Mouse (Mus musculus): ENCODE measurements around the gene Popdc3. TPM values are rescaled to one million over a fixed set of nuclear protein-coding genes. Genes with fewer than 3 reads are reported as not detected.
A peak's percentile ranks its signal among the peaks of the same experiment; 100 is the strongest.
"Not testable (repeated sequence)": the region's sequence is repeated elsewhere in the genome, so short reads cannot be mapped to it uniquely, and the experiment has no call there.

The Popdc3 gene
- polyA plus RNA-seq, 1 experiment, result not detected

GRCm38 (mm10) chr10:45262126-45262525 is 84.2 kb downstream of the Popdc3 start:
- Histone ChIP-seq H3K4me1 (ENCODE audit: control insufficient read depth, insufficient read depth, low read length) (no peaks in the 10 kb centered on the region), H3K4me3 (ENCODE audit: insufficient read depth, low read length) (no peak overlapping the region), H3K27ac (ENCODE audit: insufficient read depth, low read depth, low read length) (no peak overlapping the region)
- TF ChIP-seq CTCF (IDR thresholded peaks at IDR 0.05; ENCODE audit: low read depth, low read length), result no peak

- TF ChIP-seq POLR2A (IDR thresholded peaks at IDR 0.05; ENCODE audit: borderline replicate concordance, low read depth, low read length), result no peak
- no peak for TF ChIP-seq CTCF (IDR thresholded peaks at IDR 0.05; ENCODE audit: low read depth, low read length)
- H3K27ac ChIP-seq (ENCODE audit: insufficient read depth, low read depth, low read length), result peak overlapping the region; percentile 17; the same call in 1 of the 2 replicates
- no peak overlapping the region for H3K4me3 ChIP-seq (ENCODE audit: insufficient read depth, low read length)
- peaks cover 6% of the 10 kb centered on the region for H3K4me1 ChIP-seq (ENCODE audit: control insufficient read depth, insufficient read depth, low read length)
Measured at GRCm38 (mm10) chr10:45276499-45276898, 98.6 kb downstream of the Popdc3 start.

DNA sequence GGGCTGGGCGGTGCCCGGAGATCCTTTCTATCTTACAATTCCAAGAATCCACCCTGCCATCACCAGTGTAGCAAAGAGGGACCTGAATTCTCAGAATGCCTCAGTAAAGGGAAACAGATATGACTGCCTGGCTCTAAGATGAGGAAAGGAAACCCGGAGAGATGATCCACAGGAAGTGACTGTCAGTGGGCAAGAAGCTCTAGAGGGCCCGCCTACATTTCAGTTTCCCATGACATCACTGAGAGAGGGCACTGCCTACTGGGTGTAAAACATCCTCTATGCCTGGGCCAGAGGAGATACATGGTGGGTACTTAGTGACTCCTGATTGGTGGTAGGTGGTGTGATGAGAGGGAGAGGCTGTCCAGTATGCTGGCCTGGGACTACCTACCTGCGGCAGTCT is 99.1 kb downstream of the Popdc3 start:
- Histone ChIP-seq H3K4me1 (ENCODE audit: control insufficient read depth, insufficient read depth, low read length) (peaks cover 6% of the 10 kb centered on the region), H3K4me3 (ENCODE audit: insufficient read depth, low read length) (no peak overlapping the region), H3K27ac (ENCODE audit: insufficient read depth, low read depth, low read length) (peak overlapping the region; percentile 17; the same call in 1 of the 2 replicates)
- TF ChIP-seq CTCF (IDR thresholded peaks at IDR 0.05; ENCODE audit: low read depth, low read length) (no peak), POLR2A (IDR thresholded peaks at IDR 0.05; ENCODE audit: borderline replicate concordance, low read depth, low read length) (no peak)

DNA sequence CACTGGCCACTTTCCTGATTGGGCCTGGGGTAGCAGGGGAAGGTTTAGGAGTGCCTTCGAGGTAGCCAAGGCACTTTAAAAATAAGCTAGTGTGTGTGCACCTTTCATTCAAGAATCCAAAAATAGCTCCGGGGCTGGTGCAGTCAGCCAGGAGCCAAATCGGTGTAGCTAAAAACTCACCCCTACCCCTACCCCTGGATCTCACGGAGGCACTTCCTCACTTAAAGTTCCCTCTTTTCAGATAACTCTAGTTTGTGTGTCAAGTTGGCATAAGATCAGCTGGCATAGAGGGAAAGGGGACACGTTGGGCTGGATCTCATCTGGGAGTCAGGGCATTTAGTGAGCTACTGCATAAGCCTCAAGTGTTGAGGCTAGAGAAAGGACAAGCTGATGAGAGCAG is 107.8 kb downstream of the Popdc3 start:
- Histone ChIP-seq H3K27ac (ENCODE audit: insufficient read depth, low read depth, low read length) (no peak overlapping the region), H3K4me3 (ENCODE audit: insufficient read depth, low read length) (no peak overlapping the region), H3K4me1 (ENCODE audit: control insufficient read depth, insufficient read depth, low read length) (no peaks in the 10 kb centered on the region)
- TF ChIP-seq POLR2A (IDR thresholded peaks at IDR 0.05; ENCODE audit: borderline replicate concordance, low read depth, low read length), result no peak

GRCm38 (mm10) chr10:45288351-45288750 is 110.5 kb downstream of the Popdc3 start:
- Histone ChIP-seq H3K4me1 (ENCODE audit: control insufficient read depth, insufficient read depth, low read length) (no peaks in the 10 kb centered on the region), H3K4me3 (ENCODE audit: insufficient read depth, low read length) (no peak overlapping the region), H3K27ac (ENCODE audit: insufficient read depth, low read depth, low read length) (no peak overlapping the region)
- TF ChIP-seq POLR2A (IDR thresholded peaks at IDR 0.05; ENCODE audit: borderline replicate concordance, low read depth, low read length), result no peak
- TF ChIP-seq CTCF (IDR thresholded peaks at IDR 0.05; ENCODE audit: low read depth, low read length), result no peak

DNA sequence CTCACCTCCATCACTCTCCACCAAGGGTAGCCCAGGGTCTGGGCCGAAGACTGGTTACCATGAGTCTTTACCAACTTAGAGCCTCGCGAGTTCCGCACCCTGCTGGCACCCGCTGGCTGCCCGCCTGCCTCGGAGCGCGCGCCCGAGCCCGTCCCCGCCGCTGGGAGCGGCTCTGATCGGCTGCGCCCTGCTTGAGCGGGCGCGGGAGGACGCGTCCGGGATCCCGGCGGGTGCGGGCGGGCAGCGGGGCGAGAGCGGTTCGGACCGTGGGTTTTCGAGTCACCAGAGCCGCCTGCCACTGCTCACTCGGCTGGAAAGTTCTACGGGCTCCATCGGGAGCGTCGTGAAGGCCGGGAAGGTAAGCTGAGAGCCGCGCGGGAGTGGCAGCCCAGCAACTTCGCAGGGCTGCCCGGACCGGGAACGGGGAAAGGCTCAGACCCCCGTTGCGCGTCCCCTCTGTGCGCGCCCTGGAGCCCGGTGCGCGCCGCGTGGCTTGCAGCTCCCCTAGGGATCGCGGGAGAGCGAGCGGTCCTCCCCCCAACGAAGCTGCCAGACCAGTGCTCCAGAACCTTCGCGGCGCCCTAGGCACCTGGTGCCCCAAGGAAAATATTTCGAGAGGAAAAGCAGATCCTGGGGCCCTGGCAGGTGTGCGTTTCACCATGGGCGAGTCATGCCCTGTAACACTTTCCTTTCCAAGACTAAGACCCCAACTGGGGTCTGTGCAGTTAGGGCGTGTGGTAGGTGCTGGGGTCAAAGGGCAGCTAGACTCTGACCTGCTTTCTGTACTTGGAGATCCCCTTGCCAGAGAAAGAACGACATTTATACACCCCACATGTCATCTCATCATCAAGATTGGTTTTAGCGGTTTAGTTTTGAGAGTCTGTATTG is 111.6 kb downstream of the Popdc3 start:
- Histone ChIP-seq H3K27ac (ENCODE audit: insufficient read depth, low read depth, low read length) (no peak overlapping the region), H3K4me1 (ENCODE audit: control insufficient read depth, insufficient read depth, low read length) (no peaks in the 10 kb centered on the region), H3K4me3 (ENCODE audit: insufficient read depth, low read length) (peak overlapping the region; percentile 55)
- no peak for TF ChIP-seq POLR2A (IDR thresholded peaks at IDR 0.05; ENCODE audit: borderline replicate concordance, low read depth, low read length)
- TF ChIP-seq CTCF (IDR thresholded peaks at IDR 0.05; ENCODE audit: low read depth, low read length), result no peak

DNA sequence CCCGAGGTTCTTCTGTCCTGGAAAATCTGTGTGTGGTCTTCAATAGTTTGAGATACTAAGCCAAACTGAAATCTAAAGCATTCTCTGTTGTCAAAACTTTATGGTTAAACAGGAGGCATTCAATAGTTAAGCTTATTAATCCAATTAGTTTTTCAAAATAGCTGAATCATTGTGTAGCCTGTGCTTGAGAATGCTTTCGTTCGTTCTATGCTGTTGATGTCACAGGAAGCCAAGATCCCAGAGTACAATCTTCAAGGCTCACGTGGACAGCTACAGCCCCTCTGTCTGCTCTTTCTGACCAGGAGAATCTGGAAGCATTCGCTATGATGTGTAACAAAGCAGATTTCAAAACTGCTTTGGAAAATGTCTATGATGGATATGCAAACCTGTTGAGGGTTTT is 112.7 kb downstream of the Popdc3 start:
- no peaks in the 10 kb centered on the region for H3K4me1 ChIP-seq (ENCODE audit: control insufficient read depth, insufficient read depth, low read length)
- no peak overlapping the region for H3K27ac ChIP-seq (ENCODE audit: insufficient read depth, low read depth, low read length)
- TF ChIP-seq POLR2A (IDR thresholded peaks at IDR 0.05; ENCODE audit: borderline replicate concordance, low read depth, low read length) (no peak), CTCF (IDR thresholded peaks at IDR 0.05; ENCODE audit: low read depth, low read length) (no peak)
- H3K4me3 ChIP-seq (ENCODE audit: insufficient read depth, low read length), result no peak overlapping the region

DNA sequence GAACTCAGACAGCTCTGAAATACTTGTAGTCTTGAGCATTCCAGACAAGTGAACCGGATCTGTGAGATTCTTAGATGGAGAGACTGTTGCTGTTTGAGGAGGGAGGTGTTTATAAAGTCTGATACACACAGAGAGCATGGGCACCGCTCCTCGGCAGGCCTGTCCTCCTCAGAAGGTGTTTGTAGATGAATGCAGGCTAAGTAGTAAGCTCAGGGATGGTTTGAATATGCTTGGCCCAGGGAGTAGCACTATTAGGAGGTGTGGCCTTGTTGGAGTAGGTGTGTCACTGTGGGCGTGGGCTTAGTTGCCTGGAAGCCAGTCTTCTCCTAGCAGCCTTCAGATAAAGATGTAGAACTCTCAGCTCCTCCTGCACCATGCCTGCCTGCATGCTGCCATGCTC is 114.3 kb downstream of the Popdc3 start:
- H3K27ac ChIP-seq (ENCODE audit: insufficient read depth, low read depth, low read length); H3K4me1 ChIP-seq (ENCODE audit: control insufficient read depth, insufficient read depth, low read length); H3K4me3 ChIP-seq (ENCODE audit: insufficient read depth, low read length): not testable (repeated sequence)

GRCm38 (mm10) chr10:45295093-45295492 is 117.2 kb downstream of the Popdc3 start:
- no peak overlapping the region for H3K27ac ChIP-seq (ENCODE audit: insufficient read depth, low read depth, low read length)
- H3K4me3 ChIP-seq (ENCODE audit: insufficient read depth, low read length), result no peak overlapping the region
- H3K4me1 ChIP-seq (ENCODE audit: control insufficient read depth, insufficient read depth, low read length), result no peaks in the 10 kb centered on the region
- TF ChIP-seq POLR2A (IDR thresholded peaks at IDR 0.05; ENCODE audit: borderline replicate concordance, low read depth, low read length) (no peak), CTCF (IDR thresholded peaks at IDR 0.05; ENCODE audit: low read depth, low read length) (no peak)

DNA sequence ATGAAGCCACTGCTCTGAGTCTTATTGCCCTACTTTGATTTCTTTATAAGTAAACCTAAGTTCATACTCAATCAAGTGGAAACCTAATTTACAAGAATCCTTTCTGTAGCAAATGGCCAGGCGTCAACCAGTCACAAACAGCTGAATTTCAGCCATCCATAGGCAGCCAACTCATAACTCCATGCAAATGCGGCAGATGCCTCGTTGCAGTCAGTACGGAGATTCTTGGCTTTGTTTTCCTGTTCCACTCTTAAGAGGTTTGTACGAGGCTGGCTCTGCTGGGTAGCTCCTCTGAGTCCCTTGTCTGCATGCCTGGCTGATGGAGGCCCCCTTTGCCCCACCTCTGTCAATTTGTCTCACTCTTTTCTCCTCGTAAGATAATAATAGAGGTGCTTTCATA is 120.6 kb downstream of the Popdc3 start:
- Histone ChIP-seq H3K4me1 (ENCODE audit: control insufficient read depth, insufficient read depth, low read length) (no peaks in the 10 kb centered on the region), H3K27ac (ENCODE audit: insufficient read depth, low read depth, low read length) (no peak overlapping the region), H3K4me3 (ENCODE audit: insufficient read depth, low read length) (no peak overlapping the region)
- TF ChIP-seq POLR2A (IDR thresholded peaks at IDR 0.05; ENCODE audit: borderline replicate concordance, low read depth, low read length), result no peak
- no peak for TF ChIP-seq CTCF (IDR thresholded peaks at IDR 0.05; ENCODE audit: low read depth, low read length)

Data from bone marrow macrophage, adult 2 months (primary cell).